Mouse (Mus musculus) lung, adult 18-20 months (tissue): ENCODE results near the gene Lrrc36.

Source experiments
- DNase-seq, 2 experiments: peaks; one replicate each; pipeline ENCODE4 v3.0.0; 2022; ENCODE audit warnings: mixed read lengths in 2 of 2

The Lrrc36 gene

GRCm38 (mm10) chr8:105413391-105413790 lies at the start of gene Lrrc36, which contains the start of gene Kctd19:
Gene Lrrc36 (plus strand): TSS chr8:105413571.
Gene Kctd19 (minus strand): TSS chr8:105413502.
- peak; percentile 65 to 82 for DNase-seq

GRCm38 (mm10) chr8:105367107-105367506 lies 46.3 kb upstream of the Lrrc36 start:
- peak in 1 of 2 experiments; percentile 23 for DNase-seq

- DNase-seq = no peak
Observed at GRCm38 (mm10) chr8:105372473-105372872, 40.9 kb upstream of the Lrrc36 start.

GRCm38 (mm10) chr8:105373032-105373431 lies 40.3 kb upstream of the Lrrc36 start, which contains the start of gene Plekhg4:
Gene Plekhg4 (plus strand): TSS chr8:105373274.
- DNase-seq = no peak

- peak in 1 of 2 experiments; percentile 44 for DNase-seq
Observed at GRCm38 (mm10) chr8:105374513-105374966, 38.8 kb upstream of the Lrrc36 start.

GRCm38 (mm10) chr8:105378673-105379072 lies 34.7 kb upstream of the Lrrc36 start:
- DNase-seq = peak; percentile 75 to 83

GRCm38 (mm10) chr8:105380308-105380707 lies 33.1 kb upstream of the Lrrc36 start:
- no peak for DNase-seq

GRCm38 (mm10) chr8:105384070-105384469 lies 29.3 kb upstream of the Lrrc36 start:
- no peak for DNase-seq

GRCm38 (mm10) chr8:105387151-105387550 lies 26.2 kb upstream of the Lrrc36 start:
- DNase-seq = peak; percentile 56 to 77

- DNase-seq = peak; percentile 36 to 55
Observed at GRCm38 (mm10) chr8:105389096-105389495, 24.3 kb upstream of the Lrrc36 start.

- peak in 1 of 2 experiments; percentile 39 for DNase-seq
Observed at GRCm38 (mm10) chr8:105393089-105393787, 20.1 kb upstream of the Lrrc36 start.

- DNase-seq = peak; percentile 24 to 73
Observed at GRCm38 (mm10) chr8:105393915-105394314, 19.5 kb upstream of the Lrrc36 start.

GRCm38 (mm10) chr8:105397747-105398146 lies 15.6 kb upstream of the Lrrc36 start:
- peak; percentile 52 to 76 for DNase-seq

GRCm38 (mm10) chr8:105400016-105400415 lies 13.4 kb upstream of the Lrrc36 start:
- DNase-seq = no peak

GRCm38 (mm10) chr8:105403467-105403866 lies 9.9 kb upstream of the Lrrc36 start:
- DNase-seq = no peak

- DNase-seq = no peak
Observed at GRCm38 (mm10) chr8:105404496-105404895, 8.9 kb upstream of the Lrrc36 start.

- peak; percentile 15 to 42 for DNase-seq
Observed at GRCm38 (mm10) chr8:105406416-105406815, 7.0 kb upstream of the Lrrc36 start.

GRCm38 (mm10) chr8:105408331-105408730 lies 5.0 kb upstream of the Lrrc36 start:
- no peak for DNase-seq

GRCm38 (mm10) chr8:105409947-105410346 lies 3.4 kb upstream of the Lrrc36 start:
- DNase-seq = no peak

GRCm38 (mm10) chr8:105418992-105419391 lies 5.6 kb downstream of the Lrrc36 start:
- DNase-seq = no peak

GRCm38 (mm10) chr8:105419800-105420199 lies 6.4 kb downstream of the Lrrc36 start:
- DNase-seq = no peak

GRCm38 (mm10) chr8:105422006-105422405 lies 8.6 kb downstream of the Lrrc36 start:
- no peak for DNase-seq

GRCm38 (mm10) chr8:105426878-105427277 lies 13.5 kb downstream of the Lrrc36 start:
- DNase-seq = peak in 1 of 2 experiments; percentile 24

- no peak for DNase-seq
Observed at GRCm38 (mm10) chr8:105431743-105432515, 18.6 kb downstream of the Lrrc36 start.
